Mouse (Mus musculus): ENCODE measurements around the gene Itgb3.
A peak's percentile ranks its signal among the peaks of the same experiment; 100 is the strongest.

Itgb3 gene

DNA sequence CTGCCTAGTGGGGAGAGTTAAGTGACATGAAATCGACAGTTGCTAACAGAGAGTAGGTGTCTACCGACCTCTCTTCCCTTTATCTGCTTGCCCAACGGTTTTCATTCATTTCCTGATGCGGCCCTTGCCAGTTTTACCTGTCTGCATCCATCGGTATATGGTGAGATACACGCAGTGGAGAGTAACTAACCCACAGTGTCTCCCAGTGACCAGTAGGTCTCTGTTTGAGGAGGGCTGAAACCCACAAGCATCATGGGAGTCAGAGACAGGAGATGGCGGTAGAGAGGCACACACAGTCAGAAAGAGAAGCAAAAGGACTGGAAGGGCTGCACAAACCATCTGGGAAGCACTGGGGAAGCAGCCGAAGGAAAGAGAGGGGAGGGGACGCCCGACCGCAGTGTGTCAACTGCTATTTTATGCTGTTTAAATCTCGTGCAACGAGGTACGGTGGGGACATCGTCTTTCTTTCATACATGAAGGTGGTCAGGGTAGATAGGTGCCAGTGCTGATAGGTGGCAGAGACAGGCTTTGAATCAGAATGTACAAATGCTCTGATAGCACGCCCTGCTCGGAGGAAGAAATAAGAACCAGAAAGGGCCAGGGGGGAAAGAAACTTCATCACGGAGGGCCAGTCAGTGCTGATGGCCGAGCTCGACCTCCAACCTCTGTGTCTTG, 53.9 kb downstream of the Itgb3 start:
- peak; percentile 27 for DNase-seq

DNA sequence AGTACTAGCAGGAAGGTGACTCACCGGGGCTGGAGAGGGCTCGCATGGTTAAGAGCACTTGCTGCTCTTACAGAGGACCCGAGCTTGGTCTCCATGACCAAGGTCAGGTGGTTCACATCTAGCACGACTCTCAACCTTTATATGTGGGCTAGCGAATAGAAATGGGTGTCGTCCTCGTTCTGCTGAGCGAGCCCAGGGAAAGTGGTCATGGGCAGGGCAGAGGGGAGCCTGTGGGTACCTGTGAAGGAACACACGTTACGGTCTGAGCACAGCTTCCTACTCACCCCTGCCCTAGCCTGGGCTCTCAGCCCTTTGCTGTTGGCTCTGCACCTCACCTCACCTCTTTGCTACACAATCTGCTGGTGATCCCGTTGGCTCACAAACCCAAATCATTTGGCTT, 54.8 kb downstream of the Itgb3 start:
- no peak for DNase-seq

GRCm38 (mm10) chr11:104663241-104663877, 55.6 kb downstream of the Itgb3 start:
- DNase-seq: no peak

DNA sequence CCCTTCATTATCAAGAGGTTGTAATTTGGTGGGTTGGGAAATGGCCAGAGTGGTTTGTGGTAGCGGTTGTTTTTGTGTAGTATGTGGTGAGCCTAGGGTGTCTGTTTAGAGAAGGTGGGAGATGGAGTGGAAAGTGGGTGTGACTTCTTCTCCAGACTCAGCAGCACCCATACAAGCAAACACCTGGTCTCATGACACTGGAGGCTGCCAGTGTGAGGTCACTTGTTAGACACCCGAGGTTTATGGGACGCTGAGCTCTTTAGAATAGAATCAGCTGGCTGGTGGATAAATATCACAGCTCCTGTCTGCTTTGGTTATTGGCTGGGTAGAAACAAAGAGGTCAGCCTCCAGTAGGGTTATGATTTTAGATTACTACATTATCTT, 56.1 kb downstream of the Itgb3 start:
- DNase-seq: no peak

DNA sequence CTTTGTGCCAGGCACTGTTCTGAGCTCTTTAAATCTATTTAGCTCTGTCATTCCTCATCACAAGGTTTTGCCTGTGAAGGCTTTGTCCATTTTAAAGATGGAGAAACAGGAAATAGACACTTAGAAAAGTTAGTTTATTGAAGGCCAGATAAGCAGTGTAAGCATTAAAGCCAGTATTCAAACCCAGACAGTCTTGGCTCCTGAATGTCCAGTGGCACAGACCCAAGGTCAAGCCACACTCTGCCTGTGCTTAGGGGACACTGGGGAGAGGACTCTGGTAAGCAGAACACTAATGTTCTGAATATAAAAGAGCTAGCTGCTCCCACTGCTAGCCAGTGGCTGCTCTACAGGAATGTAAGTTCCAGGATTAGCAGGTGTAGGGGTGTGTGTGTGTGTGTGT, 56.6 kb downstream of the Itgb3 start:
- no peak for DNase-seq

DNA sequence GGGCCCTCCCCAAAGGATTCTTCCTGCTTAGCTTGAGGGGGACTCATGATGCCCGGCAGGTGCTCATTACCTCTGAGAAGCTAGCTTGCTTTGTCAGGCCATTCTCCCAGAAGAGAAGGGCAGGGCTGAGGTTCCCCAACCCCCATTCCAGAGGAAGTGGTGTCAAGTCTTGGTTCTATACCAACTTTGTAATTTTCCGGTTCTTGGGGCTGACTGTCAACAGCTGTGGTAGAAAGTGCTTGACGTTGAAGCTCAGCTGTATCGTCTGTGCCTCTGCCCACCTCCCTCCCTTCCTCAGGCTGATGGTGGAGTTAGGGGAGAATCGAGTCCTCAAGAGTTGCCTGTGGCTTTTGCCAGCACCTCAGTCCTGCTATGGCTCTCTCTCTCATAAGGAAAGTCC, 59.6 kb downstream of the Itgb3 start:
- no peak for DNase-seq

DNA sequence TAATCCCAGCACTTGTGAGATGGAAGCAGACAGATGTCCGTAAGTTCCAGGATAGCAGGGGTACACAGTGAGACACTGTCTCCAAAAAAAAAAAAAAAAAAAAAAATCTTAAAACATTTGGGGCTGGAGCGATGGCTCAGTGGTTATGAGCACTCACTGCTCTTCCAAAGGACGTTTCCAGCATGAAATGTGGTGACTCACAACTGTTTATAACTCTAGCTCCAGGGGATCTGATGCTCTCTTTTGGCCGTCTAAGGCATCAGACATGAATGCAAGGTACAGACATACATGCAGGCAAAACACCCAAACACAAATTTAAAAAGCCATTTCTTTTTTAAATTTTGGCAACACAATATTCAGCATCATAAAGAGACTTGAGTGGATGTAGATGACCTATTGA, 65.6 kb downstream of the Itgb3 start:
- no peak for DNase-seq

DNA sequence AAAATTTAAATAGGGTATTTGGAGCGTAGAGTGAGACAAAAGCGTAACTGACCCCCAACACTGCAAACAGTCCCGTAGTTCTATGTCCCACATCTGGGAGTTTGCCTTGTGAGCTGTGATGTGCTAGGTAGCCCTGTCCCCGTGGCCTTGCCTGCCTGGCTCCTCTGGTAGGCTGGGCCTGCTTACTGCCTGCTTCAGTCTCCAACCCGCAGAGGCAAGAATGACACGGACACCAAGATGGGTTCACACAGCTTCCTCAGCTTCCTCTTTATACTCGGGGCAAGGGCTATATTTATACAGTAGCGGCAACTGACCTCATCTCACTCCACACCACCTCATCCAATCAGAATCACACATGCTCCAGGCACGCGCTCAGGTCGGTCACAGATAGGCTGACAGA, 67.0 kb downstream of the Itgb3 start:
- DNase-seq: no peak

- no peak for DNase-seq
Observed at GRCm38 (mm10) chr11:104685548-104685947, 77.7 kb downstream of the Itgb3 start, which contains the start of gene Gm11639. Gene Gm11639, plus strand, starts transcription at chr11:104685707.

- peak; percentile 48 for DNase-seq
Observed at GRCm38 (mm10) chr11:104693235-104693634, 85.4 kb downstream of the Itgb3 start.

- DNase-seq: no peak
Observed at GRCm38 (mm10) chr11:104704097-104704496, 96.3 kb downstream of the Itgb3 start.

DNA sequence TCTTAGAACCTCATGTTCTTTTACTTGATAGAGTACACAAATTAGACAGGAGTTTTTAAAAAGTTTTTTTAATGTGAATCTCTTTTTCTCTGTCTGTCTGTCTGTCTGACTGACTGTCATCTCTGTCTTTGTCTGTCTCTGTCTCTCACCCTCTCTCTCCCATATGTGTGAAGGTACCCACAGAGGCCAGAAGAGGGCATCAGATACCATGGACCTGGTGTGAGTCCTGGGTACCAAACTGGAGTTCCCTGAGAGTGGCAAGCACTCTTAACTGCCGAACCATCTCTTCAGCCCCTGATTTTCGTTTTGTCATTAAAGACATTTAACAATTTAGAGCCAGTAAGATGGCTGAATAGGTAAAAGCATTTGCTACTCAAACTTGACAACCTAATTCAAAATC, 99.3 kb downstream of the Itgb3 start:
- no peak for DNase-seq
